Mouse (Mus musculus) kidney, adult 2 months (tissue): ENCODE measurements around the gene Plxna4. TPM values are rescaled to one million over a fixed set of nuclear protein-coding genes. Genes with fewer than 3 reads are reported as not detected.

Experiments
- DNase-seq: peaks from one replicate; pipeline ENCODE4 v3.0.0; 2021
- H3K27ac ChIP-seq: fragments of 200-500 bp; 2 replicates; pipeline ENCODE4 v1.5.1; 2012; ENCODE audit warnings: low read depth, low read length, control low read depth, inconsistent platforms; ENCODE audit not compliant: insufficient read depth
- H3K27me3 ChIP-seq: fragments of 200-500 bp; replicated peaks from 2 replicates; pipeline ENCODE4 v1.6.1; 2012; ENCODE audit warnings: mild to moderate bottlenecking, moderate library complexity, low read length, inconsistent platforms; ENCODE audit not compliant: control insufficient read depth, insufficient read depth
- H3K36me3 ChIP-seq: fragments of 200-500 bp; 2 replicates; pipeline ENCODE4 v1.6.1; 2012; ENCODE audit warnings: mild to moderate bottlenecking, moderate library complexity, low read length, inconsistent platforms; ENCODE audit not compliant: control insufficient read depth, insufficient read depth
- H3K4me1 ChIP-seq: fragments of 200-500 bp; 2 replicates; pipeline ENCODE4 v1.6.1; 2011; ENCODE audit warnings: low read length; ENCODE audit not compliant: control insufficient read depth, insufficient read depth
- H3K4me3 ChIP-seq: fragments of 200-500 bp; 2 replicates; pipeline ENCODE4 v1.5.1; 2011; ENCODE audit warnings: mild to moderate bottlenecking, low read depth, low read length, control low read depth; ENCODE audit not compliant: insufficient read depth
- CTCF ChIP-seq: fragments of 200-500 bp; conservative IDR thresholded peaks from 2 replicates; pipeline ENCODE4 v1.5.1; 2011; ENCODE audit warnings: low read depth, mild to moderate bottlenecking, control low read depth, low read length, moderate library complexity, mixed read lengths; ENCODE audit not compliant: insufficient read depth, insufficient read length
- POLR2A ChIP-seq: fragments of 200-500 bp; IDR thresholded peaks from one replicate; pipeline ENCODE4 v1.6.1; 2011; ENCODE audit warnings: low read depth, low read length, control low read depth
- WGBS: fragments of 180-500 bp; shearing (Covaris S2); methylation state at CpG from one replicate; pipeline ENCODE4 v1.1.7; 2018; 5-methylcytosine and 5-hydroxymethylcytosine counted together
- polyA plus RNA-seq: library from polyadenylated mRNA; depleted of rRNA; stranded (reverse); fragments of >200 nt; gene quantifications from 2 replicates; pipeline ENCODE4 v1.2.3, GENCODE M21; 2012

Gene Plxna4
- polyA plus RNA-seq, 1 experiment = 1.8 TPM

DNA sequence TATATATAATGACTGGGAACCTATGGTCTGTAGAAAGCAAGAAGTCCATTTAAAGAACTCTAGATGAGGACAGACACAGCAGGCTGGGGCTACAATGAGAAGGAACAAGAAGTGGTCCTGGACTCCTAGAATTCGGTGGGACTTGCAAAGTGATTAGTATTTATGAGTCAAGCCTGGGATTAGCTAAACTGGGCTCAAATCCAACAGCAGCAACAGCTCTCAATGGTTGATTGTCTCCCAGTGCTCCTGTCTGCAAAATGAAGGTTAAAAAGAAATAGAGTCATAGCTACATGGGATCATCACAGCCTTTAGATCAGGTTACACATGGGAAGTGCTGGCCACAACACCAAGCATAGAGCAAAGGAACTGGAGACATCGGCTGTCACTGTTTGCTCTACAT is 148.6 kb downstream of the Plxna4 start:
- Histone ChIP-seq H3K27ac (no peak overlapping the region), H3K27me3 (no peaks in the 10 kb centered on the region), H3K36me3 (no peaks in the 10 kb centered on the region), H3K4me3 (no peak overlapping the region), H3K4me1 (no peaks in the 10 kb centered on the region)
- no peak for DNase-seq
- TF ChIP-seq CTCF (no peak), POLR2A (no peak)
- WGBS = 62% methylated on average over 2 of the region's 2 CpGs

- TF ChIP-seq POLR2A = no peak
- no peak for TF ChIP-seq CTCF
- no peak overlapping the region for H3K27ac ChIP-seq
- 66% methylated on average over 6 of the region's 6 CpGs for WGBS
- no peak for DNase-seq
- H3K4me3 ChIP-seq = no peak overlapping the region
- H3K27me3 ChIP-seq = no peaks in the 10 kb centered on the region
- H3K4me1 ChIP-seq = no peaks in the 10 kb centered on the region
- no peaks in the 10 kb centered on the region for H3K36me3 ChIP-seq
Measured at GRCm38 (mm10) chr6:32437219-32437618, 150.8 kb downstream of the Plxna4 start.

DNA sequence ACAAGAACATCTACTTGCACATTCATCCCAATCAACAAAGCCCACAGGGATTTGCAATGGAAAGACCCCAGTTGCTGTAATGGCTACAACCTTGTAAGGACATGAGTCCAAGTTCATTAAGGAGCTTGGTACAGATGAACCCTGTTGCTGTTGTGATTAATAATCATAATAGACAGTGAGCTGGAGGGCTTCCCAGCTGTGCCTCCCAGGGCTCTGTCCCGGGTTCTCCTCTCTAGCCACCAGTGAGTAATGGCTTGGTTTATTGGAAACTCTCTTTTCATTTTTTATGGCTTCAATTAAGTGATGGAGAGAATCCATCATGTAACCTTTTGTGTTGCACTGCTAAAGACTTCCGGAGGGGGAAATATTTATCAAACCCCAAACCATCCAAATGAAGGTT is 164.9 kb downstream of the Plxna4 start:
- H3K27ac ChIP-seq = no peak overlapping the region
- TF ChIP-seq CTCF (no peak), POLR2A (no peak)
- H3K4me3 ChIP-seq = no peak overlapping the region
- no peaks in the 10 kb centered on the region for H3K36me3 ChIP-seq
- no peak for DNase-seq
- no peaks in the 10 kb centered on the region for H3K27me3 ChIP-seq
- H3K4me1 ChIP-seq = no peaks in the 10 kb centered on the region
- WGBS = 70% methylated on average over 2 of the region's 2 CpGs

GRCm38 (mm10) chr6:32420610-32421009 is 167.4 kb downstream of the Plxna4 start:
- DNase-seq = no peak
- no peaks in the 10 kb centered on the region for H3K27me3 ChIP-seq
- H3K36me3 ChIP-seq = no peaks in the 10 kb centered on the region
- no peak overlapping the region for H3K27ac ChIP-seq
- no peaks in the 10 kb centered on the region for H3K4me1 ChIP-seq
- no peak overlapping the region for H3K4me3 ChIP-seq
- TF ChIP-seq CTCF (no peak), POLR2A (no peak)
- 82% methylated on average over 3 of the region's 3 CpGs for WGBS

DNA sequence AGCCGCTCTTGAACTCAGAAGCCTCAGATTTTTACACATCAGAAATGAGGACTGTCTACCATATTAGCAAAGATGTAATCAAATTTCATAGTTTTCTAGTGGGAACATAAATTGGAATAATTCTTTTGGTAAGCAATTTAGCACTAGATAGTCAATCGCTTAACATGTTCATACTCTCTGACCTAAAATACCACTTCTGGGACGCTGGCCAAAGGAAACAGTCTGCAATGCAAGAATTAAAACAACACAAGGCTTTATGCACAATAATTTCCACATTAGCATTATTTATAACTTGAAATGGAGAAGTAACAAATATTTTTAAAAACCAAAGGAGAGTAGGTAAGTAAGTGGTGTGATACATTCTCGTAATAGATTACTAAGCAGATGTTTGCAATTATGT is 170.6 kb downstream of the Plxna4 start:
- DNase-seq = peak; percentile 45
- Histone ChIP-seq H3K4me3 (no peak overlapping the region), H3K27me3 (no peaks in the 10 kb centered on the region), H3K27ac (no peak overlapping the region), H3K36me3 (no peaks in the 10 kb centered on the region), H3K4me1 (no peaks in the 10 kb centered on the region)
- TF ChIP-seq CTCF (no peak), POLR2A (no peak)
- 56% methylated on average over 4 of the region's 4 CpGs for WGBS

DNA sequence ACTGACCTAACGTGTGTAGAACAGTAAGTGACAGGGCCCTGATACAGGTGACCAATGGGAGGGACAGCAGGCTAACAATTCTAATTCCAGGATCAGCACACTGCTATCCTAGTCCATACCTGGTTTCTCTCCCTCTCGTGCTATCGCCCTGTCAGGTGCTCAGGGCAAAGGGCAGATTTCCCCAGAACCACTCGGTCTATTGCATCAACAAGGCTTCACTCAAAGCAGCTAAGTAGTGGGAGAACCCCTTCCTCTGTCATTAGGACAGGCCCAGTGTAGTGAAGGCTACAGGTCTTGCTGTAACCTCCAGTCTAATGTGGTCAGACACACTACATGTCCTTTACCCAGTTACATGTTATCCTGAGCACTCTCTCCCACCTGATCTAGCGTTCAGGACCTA is 176.7 kb downstream of the Plxna4 start:
- Histone ChIP-seq H3K4me3 (no peak overlapping the region), H3K27ac (no peak overlapping the region), H3K36me3 (no peaks in the 10 kb centered on the region), H3K27me3 (no peaks in the 10 kb centered on the region), H3K4me1 (no peaks in the 10 kb centered on the region)
- WGBS = 82% methylated on average over 5 of the region's 5 CpGs
- no peak for TF ChIP-seq CTCF
- TF ChIP-seq POLR2A = no peak
- no peak for DNase-seq

DNA sequence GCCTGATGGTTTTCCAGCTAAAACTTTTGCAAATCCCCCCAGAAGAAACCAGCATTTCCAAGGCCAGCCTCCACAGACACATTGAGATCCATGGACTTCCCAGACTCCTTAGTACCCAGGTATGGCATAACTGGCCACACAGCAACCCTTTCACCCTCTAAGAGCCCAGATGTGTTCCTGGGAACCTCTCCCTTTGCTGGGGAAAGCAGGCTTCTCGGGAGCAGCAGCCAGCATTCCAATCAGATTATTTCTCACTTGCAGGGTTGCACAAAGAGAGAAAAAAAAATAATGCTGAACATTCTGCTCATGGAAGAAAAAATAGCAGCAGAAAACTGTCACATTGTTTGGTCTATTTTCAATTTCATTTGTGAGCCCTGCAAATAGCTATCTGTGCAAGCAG is 178.4 kb downstream of the Plxna4 start:
- Histone ChIP-seq H3K36me3 (no peaks in the 10 kb centered on the region), H3K27me3 (no peaks in the 10 kb centered on the region), H3K27ac (no peak overlapping the region), H3K4me1 (no peaks in the 10 kb centered on the region), H3K4me3 (no peak overlapping the region)
- DNase-seq = no peak
- WGBS = 54% methylated on average over 1 of the region's 1 CpGs
- TF ChIP-seq POLR2A (no peak), CTCF (no peak)

DNA sequence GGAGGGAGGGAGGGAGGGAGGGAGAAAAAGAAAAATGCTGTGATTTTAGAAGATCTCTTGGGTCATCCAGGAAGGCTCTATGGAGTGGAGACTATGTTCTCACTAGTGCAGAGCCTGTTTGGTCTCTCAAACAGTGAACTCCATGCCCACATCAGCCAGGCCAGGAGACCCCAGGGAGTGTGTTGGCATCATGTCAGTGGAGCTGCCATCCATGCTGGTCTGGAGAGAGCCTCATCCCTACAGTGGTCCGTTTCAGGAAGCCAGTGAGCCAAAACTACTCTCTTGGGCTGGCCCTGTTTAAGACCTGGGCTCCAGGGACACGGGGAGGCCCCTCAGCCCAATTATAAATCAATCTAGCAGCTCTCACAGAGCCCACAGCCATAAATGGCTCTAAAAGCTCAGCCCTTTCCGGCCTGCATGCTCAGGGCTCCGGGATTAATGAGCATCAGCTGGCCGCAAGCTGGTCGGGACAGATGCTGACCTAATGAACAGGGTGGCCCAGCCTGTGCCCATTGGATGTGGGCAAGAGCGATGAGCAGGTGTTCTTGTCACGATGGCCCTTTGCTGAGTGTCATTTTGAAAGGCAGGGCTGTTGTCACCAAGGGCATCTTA is 180.3 kb downstream of the Plxna4 start:
- 51% methylated on average over 8 of the region's 8 CpGs for WGBS
- no peaks in the 10 kb centered on the region for H3K27me3 ChIP-seq
- DNase-seq = no peak
- no peaks in the 10 kb centered on the region for H3K4me1 ChIP-seq
- no peaks in the 10 kb centered on the region for H3K36me3 ChIP-seq
- no peak overlapping the region for H3K27ac ChIP-seq
- H3K4me3 ChIP-seq = no peak overlapping the region
- TF ChIP-seq CTCF (no peak), POLR2A (no peak)
